Mouse (Mus musculus): ENCODE data around the gene Gm20532.

Gm20532 gene

GRCm38 (mm10) chr2:26596898-26597297, 10.5 kb downstream of the Gm20532 start:
- no peak for DNase-seq (ENCODE audit: low spot score)

GRCm38 (mm10) chr2:26597810-26598209, 11.4 kb downstream of the Gm20532 start:
- no peak for DNase-seq (ENCODE audit: low spot score)

- no peak for DNase-seq (ENCODE audit: low spot score)
These were observed 12.0 kb downstream of the Gm20532 start for GRCm38 (mm10) chr2:26598462-26598861.

GRCm38 (mm10) chr2:26599965-26600364, 13.5 kb downstream of the Gm20532 start:
- DNase-seq (ENCODE audit: low spot score): no peak

- DNase-seq (ENCODE audit: low spot score): no peak
These were observed 14.2 kb downstream of the Gm20532 start for GRCm38 (mm10) chr2:26600664-26601063.

- no peak for DNase-seq (ENCODE audit: low spot score)
These were observed 15.2 kb downstream of the Gm20532 start for GRCm38 (mm10) chr2:26601595-26601994.

GRCm38 (mm10) chr2:26602631-26603030, 16.2 kb downstream of the Gm20532 start:
- DNase-seq (ENCODE audit: low spot score): no peak

GRCm38 (mm10) chr2:26603159-26603558, 16.7 kb downstream of the Gm20532 start:
- DNase-seq (ENCODE audit: low spot score): no peak

- DNase-seq (ENCODE audit: low spot score): no peak
These were observed 17.6 kb downstream of the Gm20532 start, which contains the start of gene Agpat2 for GRCm38 (mm10) chr2:26603720-26604671. TSS of gene Agpat2 (minus strand) at chr2:26604417.

GRCm38 (mm10) chr2:26605331-26605730, 18.9 kb downstream of the Gm20532 start:
- DNase-seq (ENCODE audit: low spot score): no peak

GRCm38 (mm10) chr2:26606579-26606978, 20.1 kb downstream of the Gm20532 start:
- no peak for DNase-seq (ENCODE audit: low spot score)

GRCm38 (mm10) chr2:26607056-26607910, 20.8 kb downstream of the Gm20532 start:
- no peak for DNase-seq (ENCODE audit: low spot score)

- DNase-seq (ENCODE audit: low spot score): no peak
These were observed 22.3 kb downstream of the Gm20532 start for GRCm38 (mm10) chr2:26608781-26609180.

- no peak for DNase-seq (ENCODE audit: low spot score)
These were observed 22.8 kb downstream of the Gm20532 start for GRCm38 (mm10) chr2:26609261-26609661.

GRCm38 (mm10) chr2:26610526-26610925, 24.1 kb downstream of the Gm20532 start:
- DNase-seq (ENCODE audit: low spot score): no peak

- DNase-seq (ENCODE audit: low spot score): no peak
These were observed 24.6 kb downstream of the Gm20532 start for GRCm38 (mm10) chr2:26611054-26611453.

GRCm38 (mm10) chr2:26611896-26612295, 25.5 kb downstream of the Gm20532 start:
- DNase-seq (ENCODE audit: low spot score): no peak

GRCm38 (mm10) chr2:26614903-26615302, 28.5 kb downstream of the Gm20532 start:
- DNase-seq (ENCODE audit: low spot score): no peak

- DNase-seq (ENCODE audit: low spot score): no peak
These were observed 29.2 kb downstream of the Gm20532 start for GRCm38 (mm10) chr2:26615459-26616124.

GRCm38 (mm10) chr2:26617331-26617730, 30.9 kb downstream of the Gm20532 start:
- DNase-seq (ENCODE audit: low spot score): no peak

- no peak for DNase-seq (ENCODE audit: low spot score)
These were observed 31.5 kb downstream of the Gm20532 start for GRCm38 (mm10) chr2:26617928-26618327.

- DNase-seq (ENCODE audit: low spot score): no peak
These were observed 34.8 kb downstream of the Gm20532 start for GRCm38 (mm10) chr2:26621246-26621645.

All from layer of hippocampus, adult 9-10 months (tissue).